Mouse (Mus musculus) forebrain, embryonic 15.5 days (tissue): ENCODE measurements around the gene Fgf12. TPM values are rescaled to one million over a fixed set of nuclear protein-coding genes. Genes with fewer than 3 reads are reported as not detected.

Source experiments
- ATAC-seq: fragments of 200-750 bp; cut with Nextera tagmentation; replicated peaks from 2 replicates; pipeline ENCODE4 v1.8.0; 2017; ENCODE audit warnings: mild to moderate bottlenecking, moderate TSS enrichment, moderate library complexity
- H3K27ac ChIP-seq: fragments of 300-500 bp; sonication (generic); replicated peaks from 2 replicates; pipeline ENCODE4 v1.5.1; 2015; ENCODE audit warnings: mild to moderate bottlenecking, inconsistent platforms
- H3K27me3 ChIP-seq: fragments of 300-500 bp; sonication (generic); 2 replicates; pipeline ENCODE4 v1.6.1; 2015; ENCODE audit warnings: inconsistent platforms
- H3K36me3 ChIP-seq: fragments of 300-500 bp; sonication (generic); 2 replicates; pipeline ENCODE4 v1.6.1; 2015; ENCODE audit warnings: mild to moderate bottlenecking, inconsistent platforms
- H3K4me1 ChIP-seq: fragments of 300-500 bp; sonication (generic); 2 replicates; pipeline ENCODE4 v1.6.1; 2015; ENCODE audit warnings: inconsistent platforms
- H3K4me2 ChIP-seq: fragments of 300-500 bp; sonication (generic); replicated peaks from 2 replicates; pipeline ENCODE4 v1.6.1; 2015; ENCODE audit warnings: mild to moderate bottlenecking, inconsistent platforms
- H3K4me3 ChIP-seq: fragments of 300-500 bp; sonication (generic); 2 replicates; pipeline ENCODE4 v1.5.1; 2015; ENCODE audit warnings: mild to moderate bottlenecking, inconsistent platforms
- H3K9ac ChIP-seq: fragments of 300-500 bp; sonication (generic); replicated peaks from 2 replicates; pipeline ENCODE4 v1.6.1; 2015; ENCODE audit warnings: mild to moderate bottlenecking, inconsistent platforms
- H3K9me3 ChIP-seq: fragments of 300-500 bp; sonication (generic); 2 replicates; pipeline ENCODE4 v1.6.1; 2016; ENCODE audit warnings: inconsistent platforms
- WGBS: fragments of 180-500 bp; shearing (Covaris S2); methylation state at CpG from one replicate; pipeline ENCODE4 v1.1.7; 2015; ENCODE audit warnings: mixed read lengths; 5-methylcytosine and 5-hydroxymethylcytosine counted together
- polyA plus RNA-seq: library from polyadenylated mRNA; unstranded; fragments of >200 nt; fragmentation: Nextera tagmentation; extraction: Ambion mirVana; gene quantifications from 2 replicates; pipeline ENCODE4 v1.2.1, GENCODE M21; 2015

Fgf12 gene
- polyA plus RNA-seq, 1 experiment from 2014 or later, result 20.8 TPM

GRCm38 (mm10) chr16:28445800-28446333 is 307.0 kb downstream of the Fgf12 start:
- 1% methylated on average over 38 of the region's 42 CpGs for WGBS
- Histone ChIP-seq H3K4me2 (peak overlapping the region; percentile 94), H3K27me3 (peaks cover 12% of the 10 kb centered on the region; the same call in 1 of the 2 replicates), H3K27ac (peak overlapping the region; percentile 82), H3K9ac (peak overlapping the region; percentile 71), H3K4me1 (peaks cover 20% of the 10 kb centered on the region), H3K4me3 (peak overlapping the region; percentile 88), H3K9me3 (no peaks in the 10 kb centered on the region), H3K36me3 (no peaks in the 10 kb centered on the region)
- ATAC-seq, result peak; percentile 69

GRCm38 (mm10) chr16:28444993-28445799 is 307.7 kb downstream of the Fgf12 start:
- Histone ChIP-seq H3K4me1 (peaks cover 20% of the 10 kb centered on the region), H3K9ac (peak overlapping the region; percentile 71), H3K27ac (peak overlapping the region; percentile 82), H3K4me2 (peak overlapping the region; percentile 94), H3K4me3 (peak overlapping the region; percentile 88), H3K9me3 (no peaks in the 10 kb centered on the region), H3K27me3 (peaks cover 12% of the 10 kb centered on the region; the same call in 1 of the 2 replicates), H3K36me3 (no peaks in the 10 kb centered on the region)
- WGBS, result under 1% methylated on average over 51 of the region's 51 CpGs
- peak; percentile 44 for ATAC-seq

GRCm38 (mm10) chr16:28421617-28422016 is 331.3 kb downstream of the Fgf12 start:
- Histone ChIP-seq H3K27ac (no peak overlapping the region), H3K4me2 (no peak overlapping the region), H3K9ac (no peak overlapping the region), H3K9me3 (no peaks in the 10 kb centered on the region), H3K4me3 (no peak overlapping the region), H3K36me3 (no peaks in the 10 kb centered on the region), H3K4me1 (no peaks in the 10 kb centered on the region), H3K27me3 (no peaks in the 10 kb centered on the region)
- WGBS, result 91% methylated on average over 1 of the region's 1 CpGs
- no peak for ATAC-seq

GRCm38 (mm10) chr16:28419693-28420299 is 333.1 kb downstream of the Fgf12 start:
- Histone ChIP-seq H3K4me2 (no peak overlapping the region), H3K9me3 (no peaks in the 10 kb centered on the region), H3K27ac (no peak overlapping the region), H3K36me3 (no peaks in the 10 kb centered on the region), H3K4me3 (no peak overlapping the region), H3K4me1 (no peaks in the 10 kb centered on the region), H3K27me3 (no peaks in the 10 kb centered on the region), H3K9ac (no peak overlapping the region)
- no peak for ATAC-seq
- 68% methylated on average over 3 of the region's 3 CpGs for WGBS

- Histone ChIP-seq H3K4me2 (no peak overlapping the region), H3K9ac (no peak overlapping the region), H3K4me1 (0 out of 2 replicates have a peak, but pooled peaks cover 4% of the 10 kb centered on the region), H3K9me3 (no peaks in the 10 kb centered on the region), H3K4me3 (no peak overlapping the region), H3K27ac (no peak overlapping the region), H3K27me3 (no peaks in the 10 kb centered on the region), H3K36me3 (no peaks in the 10 kb centered on the region)
- 72% methylated on average over 5 of the region's 5 CpGs for WGBS
- 0 out of 2 replicates have a peak, but pooled peaks have one; percentile 53 for ATAC-seq
Observed at GRCm38 (mm10) chr16:28411210-28411817, 341.6 kb downstream of the Fgf12 start.

GRCm38 (mm10) chr16:28408294-28408693 is 344.6 kb downstream of the Fgf12 start:
- Histone ChIP-seq H3K4me2 (no peak overlapping the region), H3K4me1 (0 out of 2 replicates have a peak, but pooled peaks cover 4% of the 10 kb centered on the region), H3K27ac (no peak overlapping the region), H3K4me3 (no peak overlapping the region), H3K9ac (no peak overlapping the region), H3K36me3 (no peaks in the 10 kb centered on the region), H3K9me3 (no peaks in the 10 kb centered on the region), H3K27me3 (no peaks in the 10 kb centered on the region)
- ATAC-seq, result no peak
- WGBS, result 67% methylated on average over 7 of the region's 7 CpGs

GRCm38 (mm10) chr16:28407892-28408291 is 345.0 kb downstream of the Fgf12 start:
- H3K4me2 ChIP-seq, result no peak overlapping the region
- H3K4me3 ChIP-seq, result no peak overlapping the region
- no peaks in the 10 kb centered on the region for H3K27me3 ChIP-seq
- WGBS, result 78% methylated on average over 2 of the region's 2 CpGs
- no peaks in the 10 kb centered on the region for H3K9me3 ChIP-seq
- ATAC-seq, result no peak
- H3K27ac ChIP-seq, result no peak overlapping the region
- no peaks in the 10 kb centered on the region for H3K36me3 ChIP-seq
- H3K4me1 ChIP-seq, result 0 out of 2 replicates have a peak, but pooled peaks cover 8% of the 10 kb centered on the region
- H3K9ac ChIP-seq, result no peak overlapping the region

- ATAC-seq, result no peak
- H3K27ac ChIP-seq, result no peak overlapping the region
- no peaks in the 10 kb centered on the region for H3K36me3 ChIP-seq
- no peak overlapping the region for H3K4me2 ChIP-seq
- 89% methylated on average over 1 of the region's 1 CpGs for WGBS
- H3K4me3 ChIP-seq, result no peak overlapping the region
- no peak overlapping the region for H3K9ac ChIP-seq
- H3K27me3 ChIP-seq, result no peaks in the 10 kb centered on the region
- no peaks in the 10 kb centered on the region for H3K9me3 ChIP-seq
- H3K4me1 ChIP-seq, result peaks cover 7% of the 10 kb centered on the region; the same call in 1 of the 2 replicates
Observed at GRCm38 (mm10) chr16:28404156-28404555, 348.7 kb downstream of the Fgf12 start.

GRCm38 (mm10) chr16:28402701-28403100 is 350.2 kb downstream of the Fgf12 start:
- Histone ChIP-seq H3K9ac (no peak overlapping the region), H3K4me1 (peaks cover 7% of the 10 kb centered on the region; the same call in 1 of the 2 replicates), H3K27ac (no peak overlapping the region), H3K4me2 (no peak overlapping the region), H3K4me3 (no peak overlapping the region), H3K27me3 (no peaks in the 10 kb centered on the region), H3K36me3 (no peaks in the 10 kb centered on the region), H3K9me3 (no peaks in the 10 kb centered on the region)
- ATAC-seq, result peak; percentile 70; the same call in 1 of the 2 replicates
- WGBS, result 44% methylated on average over 4 of the region's 4 CpGs

- Histone ChIP-seq H3K4me1 (no peaks in the 10 kb centered on the region), H3K9ac (no peak overlapping the region), H3K9me3 (no peaks in the 10 kb centered on the region), H3K4me2 (no peak overlapping the region), H3K36me3 (no peaks in the 10 kb centered on the region), H3K27ac (no peak overlapping the region), H3K4me3 (no peak overlapping the region), H3K27me3 (no peaks in the 10 kb centered on the region)
- ATAC-seq, result 0 out of 2 replicates have a peak, but pooled peaks have one; percentile 41
- WGBS, result 77% methylated on average over 5 of the region's 5 CpGs
Observed at GRCm38 (mm10) chr16:28391283-28391682, 361.6 kb downstream of the Fgf12 start.

- no peaks in the 10 kb centered on the region for H3K9me3 ChIP-seq
- H3K9ac ChIP-seq, result no peak overlapping the region
- H3K27ac ChIP-seq, result no peak overlapping the region
- WGBS, result 79% methylated on average over 4 of the region's 4 CpGs
- no peak for ATAC-seq
- no peak overlapping the region for H3K4me2 ChIP-seq
- no peaks in the 10 kb centered on the region for H3K36me3 ChIP-seq
- H3K27me3 ChIP-seq, result no peaks in the 10 kb centered on the region
- no peaks in the 10 kb centered on the region for H3K4me1 ChIP-seq
- no peak overlapping the region for H3K4me3 ChIP-seq
Observed at GRCm38 (mm10) chr16:28389114-28389513, 363.8 kb downstream of the Fgf12 start.

GRCm38 (mm10) chr16:28374790-28375189 is 378.1 kb downstream of the Fgf12 start:
- Histone ChIP-seq H3K9me3 (no peaks in the 10 kb centered on the region), H3K27me3 (no peaks in the 10 kb centered on the region), H3K4me3 (no peak overlapping the region), H3K4me2 (no peak overlapping the region), H3K36me3 (no peaks in the 10 kb centered on the region), H3K27ac (no peak overlapping the region), H3K9ac (no peak overlapping the region), H3K4me1 (no peaks in the 10 kb centered on the region)
- 0 out of 2 replicates have a peak, but pooled peaks have one; percentile 6 for ATAC-seq
- WGBS, result 88% methylated on average over 2 of the region's 2 CpGs
